Mouse (Mus musculus) naive thymus-derived CD4-positive, alpha-beta T cell, adult 2 months (primary cell): ENCODE results near the gene Zbtb7b.
A peak's percentile ranks its signal among the peaks of the same experiment; 100 is the strongest.

Experiments
- DNase-seq: peaks from one replicate; pipeline ENCODE4 v3.0.0-alpha.2; 2011; ENCODE audit warnings: low read depth

Gene Zbtb7b

DNA sequence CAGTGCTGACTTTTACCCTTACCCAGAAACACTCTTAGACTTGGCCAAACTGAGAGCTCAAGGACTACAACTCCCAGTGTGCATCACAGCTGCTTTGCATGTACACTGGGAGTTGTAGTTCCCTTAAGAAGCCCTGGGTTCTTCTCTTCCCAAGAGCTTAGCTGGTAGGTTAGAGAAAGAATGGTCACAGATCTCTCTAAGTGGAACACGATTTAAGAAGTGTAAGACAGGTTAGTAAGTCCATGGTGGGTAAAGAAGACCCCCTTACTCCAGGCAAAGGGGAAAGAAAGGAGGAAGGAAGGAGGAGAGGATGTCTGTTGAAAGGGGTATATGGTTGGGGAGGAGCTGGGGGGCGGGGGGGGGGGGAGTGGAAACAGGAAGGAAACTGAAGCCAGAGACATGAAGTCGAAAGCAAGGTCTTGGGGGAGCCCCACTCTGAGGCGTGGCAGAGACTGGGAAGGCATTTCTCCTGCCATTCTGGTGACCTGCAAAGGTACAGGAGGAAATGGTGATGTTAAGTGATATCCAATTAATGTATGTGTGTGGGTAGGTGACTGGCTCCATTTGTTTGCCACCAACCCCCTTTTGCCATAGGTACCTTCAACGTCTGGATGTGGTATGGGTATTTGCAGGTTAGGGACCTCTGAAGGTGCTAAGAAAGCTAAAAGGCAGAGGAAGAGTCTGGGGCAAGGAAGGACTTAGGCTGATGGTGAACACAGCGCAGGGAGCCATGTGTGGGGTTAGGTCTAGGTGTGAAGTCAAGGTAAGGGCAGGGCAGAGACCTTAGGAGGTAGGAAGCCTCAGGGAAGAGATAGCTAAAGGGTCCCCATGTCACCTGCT is 5.5 kb downstream of the Zbtb7b start:
- peak; percentile 88 for DNase-seq

GRCm38 (mm10) chr3:89388134-89388881 is 6.3 kb downstream of the Zbtb7b start:
- peak; percentile 35 for DNase-seq

DNA sequence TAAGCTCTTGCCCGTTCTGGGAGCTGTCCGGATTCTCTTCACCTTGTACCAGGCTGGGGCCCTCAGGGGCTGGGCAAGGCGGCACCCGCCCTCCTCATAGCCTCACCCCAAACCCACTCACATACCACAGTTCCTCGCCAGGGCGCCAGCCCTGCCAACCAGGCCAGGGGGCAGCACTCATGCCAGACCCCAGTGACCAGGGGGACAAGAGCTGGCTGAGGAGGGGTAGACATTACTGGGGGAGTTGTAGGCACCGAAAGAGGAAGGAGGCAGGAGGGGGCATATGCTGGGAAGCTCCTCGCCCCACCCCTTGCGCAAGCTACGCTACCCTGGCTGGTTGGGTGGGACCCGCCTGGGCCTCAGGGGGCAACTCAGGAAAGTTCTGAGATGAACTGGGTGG is 6.9 kb downstream of the Zbtb7b start:
- DNase-seq = peak; percentile 41

DNA sequence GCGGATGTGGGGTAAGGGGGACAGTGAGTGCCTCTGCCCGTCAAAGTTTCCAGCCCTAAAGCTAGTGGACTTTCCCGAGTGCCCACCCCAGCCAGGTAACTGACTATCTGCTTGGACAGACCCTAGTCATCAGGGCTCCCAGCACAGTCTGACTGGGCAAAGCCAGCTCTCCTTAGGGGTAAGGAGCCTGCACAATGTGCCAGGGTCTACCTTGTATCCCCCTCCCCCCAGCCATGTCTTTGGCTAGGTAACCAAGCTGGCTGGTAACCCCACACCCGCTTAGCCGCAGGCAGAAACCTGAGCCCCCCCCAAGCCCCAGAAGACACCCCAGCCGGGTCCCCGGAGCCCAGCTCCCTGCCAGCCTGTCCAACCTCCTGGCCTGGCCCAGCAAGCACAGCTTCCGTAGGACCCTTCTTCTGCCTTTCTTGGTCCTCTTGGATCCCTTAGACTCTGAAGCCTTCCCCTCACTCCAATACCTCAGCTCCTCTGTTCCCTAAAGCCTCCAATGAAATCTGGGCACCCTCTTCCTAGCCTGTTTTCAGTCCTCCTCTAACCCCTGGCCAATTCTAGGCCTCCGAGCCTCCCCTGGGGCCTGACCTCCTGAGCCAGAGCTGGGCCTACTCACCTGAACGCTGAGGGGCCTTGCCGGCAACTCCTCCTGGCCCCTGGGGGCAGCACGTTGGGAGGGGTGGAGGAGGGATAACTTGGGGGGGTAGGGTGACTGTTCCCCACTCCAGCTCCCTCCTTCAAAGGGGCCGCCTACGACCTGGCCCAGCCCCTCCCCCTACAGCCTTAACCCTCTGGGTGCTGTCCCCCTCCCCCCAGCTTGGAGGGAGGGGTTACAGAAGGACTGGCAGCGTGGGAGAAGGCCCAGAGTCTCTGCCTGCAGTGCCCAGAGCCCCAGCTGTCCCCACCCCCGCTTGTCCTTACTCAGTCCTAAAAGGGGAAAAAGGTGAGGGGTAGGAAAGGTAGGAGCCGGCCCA is 7.8 kb downstream of the Zbtb7b start:
- DNase-seq = peak; percentile 74

DNA sequence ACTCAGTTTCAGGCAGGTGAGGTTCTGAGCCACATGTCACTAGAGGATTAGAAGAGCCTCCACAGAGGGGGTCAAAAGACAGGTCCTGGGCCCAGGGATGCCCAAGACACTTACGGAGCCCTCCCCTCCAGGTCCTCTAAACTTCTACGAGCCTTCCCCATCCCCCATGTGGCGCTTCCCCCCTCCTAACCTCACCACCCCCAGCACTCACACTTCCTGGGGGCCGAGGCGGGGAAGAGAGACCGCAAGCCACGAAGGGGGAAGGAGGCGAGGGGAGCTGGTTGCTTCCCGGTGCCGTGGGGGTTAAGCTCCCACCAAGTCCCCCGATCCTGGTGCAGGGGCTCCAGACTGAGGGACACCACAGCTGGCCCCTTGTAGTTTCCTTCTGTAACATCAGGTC is 9.1 kb downstream of the Zbtb7b start:
- DNase-seq = peak; percentile 52

DNA sequence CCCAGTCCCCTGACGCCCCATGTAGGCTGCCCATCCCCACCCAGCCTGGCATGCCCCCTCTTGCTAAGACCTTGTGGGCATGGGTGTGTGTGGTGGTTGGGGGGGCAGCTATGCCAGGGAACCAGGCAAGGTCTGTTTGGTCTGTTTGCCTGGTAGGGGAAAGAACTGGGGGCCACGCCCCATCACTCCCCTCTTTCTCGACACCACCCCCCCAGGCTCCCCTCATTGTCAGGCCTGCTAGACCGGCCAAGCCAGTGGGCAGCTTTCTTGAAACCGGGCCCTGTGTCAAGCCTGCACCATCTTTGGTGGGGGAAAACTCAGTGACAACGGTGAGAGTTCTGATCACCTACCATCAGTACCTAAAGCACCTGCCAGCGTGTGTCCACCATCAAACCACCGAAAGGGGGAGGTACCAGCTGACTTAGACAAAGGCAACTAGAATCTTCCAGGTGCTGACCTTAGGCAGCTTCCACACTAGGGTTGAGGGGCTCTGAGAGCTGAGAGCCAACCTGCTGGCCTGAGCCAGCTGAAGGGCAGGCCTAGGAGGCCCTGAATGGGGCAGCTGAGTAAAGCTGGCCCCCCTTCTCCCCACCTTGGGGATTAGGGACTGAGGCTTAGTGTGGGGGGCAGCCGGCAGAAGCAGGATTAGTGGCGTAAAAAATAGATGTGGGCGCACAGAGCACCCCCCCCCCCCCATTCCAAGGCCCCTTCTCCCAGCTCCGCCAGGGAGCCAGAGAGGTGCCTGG is 10.1 kb downstream of the Zbtb7b start:
- peak; percentile 27 for DNase-seq

DNA sequence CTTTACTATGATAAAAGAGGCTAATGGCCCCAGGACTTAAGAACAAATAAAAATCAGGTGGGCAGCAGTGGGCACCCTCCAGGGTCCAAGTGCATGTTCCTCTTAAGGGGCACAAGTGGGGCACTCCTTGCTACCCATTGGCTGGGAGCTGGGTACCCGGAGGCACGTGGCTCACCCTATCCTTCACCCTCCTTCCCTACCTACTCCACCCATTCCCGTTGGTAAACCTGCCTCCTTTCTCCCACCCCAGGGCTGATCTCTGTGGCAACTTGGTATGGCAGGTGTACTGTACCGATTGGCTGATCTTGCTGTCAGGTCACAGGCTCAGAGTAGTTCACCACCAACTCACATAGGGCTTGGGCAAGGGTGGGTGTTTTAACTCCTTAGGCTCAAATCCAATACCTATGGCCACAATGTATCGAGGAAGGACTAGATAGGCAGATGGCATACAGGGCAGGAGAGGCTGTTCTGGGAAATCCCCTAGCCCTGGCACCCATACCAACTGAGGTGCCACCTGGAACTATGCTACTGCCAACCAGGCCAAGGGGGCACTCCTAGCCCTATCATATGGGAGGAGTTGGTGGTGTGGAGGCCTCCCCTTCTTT is 10.8 kb downstream of the Zbtb7b start:
- DNase-seq = peak; percentile 46

DNA sequence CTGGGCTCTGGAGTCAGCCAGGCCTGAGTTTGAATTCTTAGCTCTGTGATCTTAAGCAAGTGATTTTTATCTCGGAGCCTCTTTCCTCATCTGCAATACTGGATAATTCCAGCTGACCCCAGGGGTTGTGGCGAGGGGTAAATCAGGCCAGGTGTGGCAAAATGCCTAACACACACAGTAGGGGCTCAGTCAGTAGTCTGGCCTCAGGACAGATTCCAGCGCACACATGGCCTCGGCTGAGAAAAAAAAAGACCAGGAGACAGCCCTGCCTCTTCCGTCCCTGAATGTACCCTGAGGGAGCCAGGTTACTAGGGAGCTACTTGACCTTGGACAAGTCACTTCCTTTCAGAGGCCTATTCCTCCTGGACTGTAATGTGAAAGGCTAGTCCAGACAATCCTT is 11.6 kb downstream of the Zbtb7b start:
- DNase-seq = no peak

GRCm38 (mm10) chr3:89382033-89382882 is 12.3 kb downstream of the Zbtb7b start:
- peak; percentile 69 for DNase-seq

DNA sequence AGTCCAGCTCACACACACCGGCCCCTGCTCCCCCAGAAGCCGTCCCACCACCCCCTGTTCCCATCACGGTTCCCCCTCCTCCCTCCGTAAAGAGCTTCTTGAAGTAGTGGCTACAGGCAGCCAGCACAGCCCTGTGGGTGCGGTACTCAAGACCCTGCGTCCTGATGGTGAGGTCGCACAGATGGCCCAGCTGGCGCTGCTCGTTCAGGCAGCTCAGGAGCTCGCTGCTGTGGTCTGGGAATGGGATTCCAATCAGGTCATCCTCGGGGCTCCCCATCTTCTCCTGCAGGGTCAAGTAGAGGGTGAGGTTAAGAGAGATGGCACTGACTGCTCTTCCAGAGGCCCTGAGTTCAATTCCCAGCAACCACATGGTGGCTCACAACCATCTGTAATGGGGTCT is 13.3 kb downstream of the Zbtb7b start:
- no peak for DNase-seq

GRCm38 (mm10) chr3:89380711-89381110 is 13.9 kb downstream of the Zbtb7b start:
- DNase-seq = no peak

GRCm38 (mm10) chr3:89380291-89380690 is 14.3 kb downstream of the Zbtb7b start:
- peak; percentile 39 for DNase-seq

DNA sequence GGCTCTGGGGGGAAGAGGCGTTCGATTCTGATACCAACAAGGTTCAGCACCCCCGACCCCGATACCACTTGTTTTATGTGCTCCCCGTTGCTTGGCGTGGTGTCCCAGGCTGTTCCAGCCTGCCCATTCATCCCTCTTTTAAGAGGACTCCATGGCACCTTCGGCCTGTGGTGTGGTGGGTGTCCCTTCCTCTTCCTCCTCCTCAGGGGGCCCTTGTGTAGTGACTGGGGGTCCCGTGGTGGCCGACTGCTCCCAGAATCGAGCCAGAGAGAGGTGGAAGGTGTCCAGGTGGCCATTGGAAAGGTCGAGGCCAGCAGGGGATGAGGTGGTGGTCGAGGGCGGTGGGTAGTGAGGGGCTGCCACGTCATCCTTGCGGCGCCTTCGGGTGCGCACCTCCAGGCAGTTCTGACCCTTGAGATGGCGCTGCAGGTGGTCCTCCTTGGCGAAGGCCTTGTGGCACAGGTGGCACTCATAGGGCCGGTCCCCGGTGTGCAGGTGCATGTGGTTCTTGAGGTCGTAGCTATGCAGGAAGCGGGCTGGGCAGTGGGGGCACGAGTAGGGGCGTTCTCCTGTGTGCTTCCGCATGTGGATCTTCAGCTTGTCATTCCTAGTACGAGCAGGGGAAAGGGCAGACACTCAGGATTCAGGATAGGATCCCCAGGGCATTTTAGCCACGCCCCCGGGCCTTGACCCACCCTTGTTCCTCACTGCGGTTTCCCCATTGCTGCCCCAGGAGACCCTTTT is 15.0 kb downstream of the Zbtb7b start:
- DNase-seq = peak; percentile 52

DNA sequence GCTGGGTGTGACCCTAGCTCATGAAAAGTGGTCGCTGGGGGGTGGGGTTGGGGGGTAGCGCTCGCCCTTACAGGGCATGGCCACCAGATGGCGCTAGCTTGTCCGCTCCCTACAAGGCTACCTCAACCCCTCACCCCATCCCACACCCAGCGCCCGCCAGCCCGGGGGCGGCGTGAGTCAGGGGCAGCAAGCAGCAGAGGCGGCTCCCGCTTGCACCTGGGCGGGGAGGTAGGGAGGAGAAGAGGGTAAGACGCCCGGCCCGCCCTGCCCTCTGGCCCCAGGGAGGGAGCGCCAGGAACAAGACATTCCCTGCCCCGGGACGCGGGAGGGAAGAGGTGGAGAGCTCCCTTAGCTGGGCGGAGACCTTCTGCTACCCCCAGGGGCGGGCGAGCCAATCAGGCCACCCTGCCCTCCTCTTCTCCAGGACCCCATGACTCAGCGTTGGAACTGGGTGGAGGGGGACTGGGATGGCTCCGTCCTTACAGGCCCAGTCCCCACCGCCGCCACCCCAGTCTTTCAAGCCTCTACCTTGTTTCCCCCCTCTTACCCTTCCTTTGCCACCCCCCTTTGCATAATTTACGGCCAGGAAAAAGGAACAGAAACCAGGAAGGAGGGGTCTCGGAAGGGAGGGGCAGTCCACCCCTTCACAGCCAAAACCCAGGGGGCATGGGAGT is 16.0 kb downstream of the Zbtb7b start:
- DNase-seq = peak; percentile 88

DNA sequence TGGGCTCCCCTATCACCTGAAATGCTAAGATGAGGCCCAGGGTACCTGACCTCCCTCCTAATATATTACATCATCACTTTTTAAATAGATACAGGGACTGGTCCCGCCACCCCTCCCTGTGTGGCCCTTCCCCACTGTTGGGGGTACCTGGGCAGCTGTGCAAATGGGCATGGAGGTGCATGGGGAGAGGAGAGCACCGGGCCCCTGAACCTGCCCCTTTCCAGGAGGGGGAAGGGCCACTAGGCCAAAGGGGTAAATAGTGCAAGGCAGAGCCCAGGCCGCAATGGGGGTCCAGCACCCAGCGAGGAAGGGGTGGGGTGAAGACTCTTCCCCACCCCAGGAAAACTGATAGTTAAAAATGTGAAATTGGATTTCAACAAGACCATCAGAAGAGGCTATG is 16.7 kb downstream of the Zbtb7b start:
- DNase-seq = no peak

GRCm38 (mm10) chr3:89373581-89374231 is 20.9 kb downstream of the Zbtb7b start:
- DNase-seq = peak; percentile 40

DNA sequence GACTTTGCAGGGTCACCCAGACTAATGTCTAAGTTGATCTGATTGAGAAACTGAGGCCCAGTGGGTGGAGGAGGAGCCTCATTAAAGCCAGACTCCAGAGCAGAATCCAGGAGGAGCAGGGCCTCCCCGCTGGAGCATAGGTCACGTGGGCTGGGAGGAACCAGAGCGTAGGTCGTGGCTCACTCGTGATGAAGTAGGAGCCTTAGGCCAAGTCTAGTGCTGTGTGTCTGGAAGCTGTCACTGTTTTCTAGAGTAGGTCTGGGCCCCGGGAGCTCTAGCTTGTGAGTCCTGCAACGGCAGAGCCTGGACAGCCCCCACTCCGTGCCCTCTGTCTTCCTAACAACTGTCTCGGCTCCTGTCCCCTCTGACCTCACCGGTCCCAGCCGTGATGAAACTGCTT is 27.2 kb downstream of the Zbtb7b start:
- DNase-seq = no peak
